Mouse (Mus musculus): ENCODE measurements around the gene Cnot3. TPM values are rescaled to one million over a fixed set of nuclear protein-coding genes. Genes with fewer than 3 reads are reported as not detected.

Cnot3 gene
- polyA plus RNA-seq, 1 experiment from 2014 or later = 87.2 TPM

DNA sequence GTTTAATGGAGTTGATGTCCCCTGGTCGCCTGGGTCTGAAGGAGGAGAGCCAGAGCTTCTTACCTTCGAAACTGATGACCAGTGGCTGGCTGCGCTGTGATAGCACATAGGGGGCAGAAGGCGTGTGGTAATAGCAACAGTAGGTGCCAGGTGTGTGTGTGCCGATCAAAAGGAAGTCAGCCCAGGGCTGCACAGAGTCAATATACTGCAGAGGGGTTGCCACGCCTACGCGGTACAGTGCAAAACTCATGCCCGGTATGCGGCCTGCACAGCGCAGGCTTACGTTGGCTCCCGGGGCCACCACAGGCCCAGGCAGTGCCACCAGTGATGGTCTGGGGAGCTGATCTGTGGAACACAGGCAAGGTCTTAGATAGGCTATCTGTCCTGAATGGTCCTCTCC lies 34.1 kb upstream of the Cnot3 start:
- Histone ChIP-seq H3K4me3 (ENCODE audit: low read depth, low read length) (no peak overlapping the region), H3K36me3 (ENCODE audit: control insufficient read depth, insufficient read depth, low read length) (no peaks in the 10 kb centered on the region), H3K9me3 (ENCODE audit: control insufficient read depth, low read length) (no peaks in the 10 kb centered on the region), H3K27me3 (ENCODE audit: control insufficient read depth, insufficient read depth, low read length) (no peaks in the 10 kb centered on the region), H3K27ac (replicated peaks; ENCODE audit: low read depth, low read length) (no peak overlapping the region), H3K4me2 (ENCODE audit: low read depth, severe bottlenecking) (no peak overlapping the region), H3K4me1 (ENCODE audit: control insufficient read depth, insufficient read depth, low read length) (no peaks in the 10 kb centered on the region), H3K9ac (ENCODE audit: low read length) (no peak overlapping the region)
- DNase-seq (ENCODE audit: low spot score) (no peak), ATAC-seq (ENCODE audit: insufficient number of reproducible peaks, low FRiP score, low TSS enrichment, low read depth) (no peak)
- 88% methylated on average over 13 of the region's 13 CpGs for WGBS

DNA sequence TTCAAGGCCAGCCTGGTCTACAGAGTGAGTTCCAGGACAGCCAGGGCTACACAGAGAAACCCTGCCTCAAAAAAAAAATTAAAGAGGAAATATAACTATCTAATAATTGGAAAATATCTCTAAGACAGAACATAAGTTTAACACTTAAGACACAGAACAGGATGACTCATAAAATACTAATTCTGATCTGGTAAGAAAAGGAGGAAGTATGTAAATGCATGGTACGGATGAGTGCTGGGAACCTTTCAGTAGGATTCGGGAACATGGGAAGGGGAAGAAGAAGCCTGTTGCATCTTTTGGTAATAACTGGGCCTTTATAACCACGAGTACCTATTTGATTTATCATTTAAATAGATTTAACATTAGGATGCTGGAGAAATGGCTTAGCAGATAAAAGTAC lies 31.0 kb upstream of the Cnot3 start:
- 85% methylated on average over 3 of the region's 3 CpGs for WGBS
- no peak overlapping the region for H3K27ac ChIP-seq (replicated peaks; ENCODE audit: low read depth, low read length)
- no peaks in the 10 kb centered on the region for H3K9me3 ChIP-seq (ENCODE audit: control insufficient read depth, low read length)
- ATAC-seq (ENCODE audit: insufficient number of reproducible peaks, low FRiP score, low TSS enrichment, low read depth) = no peak
- no peak overlapping the region for H3K9ac ChIP-seq (ENCODE audit: low read length)
- DNase-seq (ENCODE audit: low spot score) = no peak
- no peak overlapping the region for H3K4me3 ChIP-seq (ENCODE audit: low read depth, low read length)
- H3K4me2 ChIP-seq (ENCODE audit: low read depth, severe bottlenecking) = no peak overlapping the region
- H3K27me3 ChIP-seq (ENCODE audit: control insufficient read depth, insufficient read depth, low read length) = no peaks in the 10 kb centered on the region
- H3K4me1 ChIP-seq (ENCODE audit: control insufficient read depth, insufficient read depth, low read length) = no peaks in the 10 kb centered on the region
- H3K36me3 ChIP-seq (ENCODE audit: control insufficient read depth, insufficient read depth, low read length) = no peaks in the 10 kb centered on the region

DNA sequence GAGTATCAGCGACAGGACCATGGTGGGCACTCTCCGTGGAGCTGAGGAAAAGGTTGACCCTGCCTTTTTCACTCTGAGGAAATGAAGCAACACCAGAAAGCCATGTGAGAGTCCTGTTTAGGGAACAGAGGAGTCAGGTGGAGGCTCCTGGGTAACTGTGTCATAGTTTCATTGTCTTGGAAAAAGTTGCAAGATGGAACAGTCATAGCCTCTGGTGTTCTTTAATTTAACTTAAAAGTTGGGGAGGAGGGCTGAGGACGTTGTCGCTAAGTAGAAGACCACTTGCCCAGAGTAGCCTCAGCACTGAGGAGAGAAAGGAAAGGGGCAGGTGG lies 29.0 kb upstream of the Cnot3 start, which contains the start of gene Oscar:
Gene Oscar (minus strand): TSS at position 101 of the 332 bp plus-strand sequence.
- 72% methylated on average over 4 of the region's 4 CpGs for WGBS
- no peaks in the 10 kb centered on the region for H3K9me3 ChIP-seq (ENCODE audit: control insufficient read depth, low read length)
- peaks cover 5% of the 10 kb centered on the region for H3K36me3 ChIP-seq (ENCODE audit: control insufficient read depth, insufficient read depth, low read length)
- no peaks in the 10 kb centered on the region for H3K4me1 ChIP-seq (ENCODE audit: control insufficient read depth, insufficient read depth, low read length)
- H3K9ac ChIP-seq (ENCODE audit: low read length) = no peak within 1 kb of the TSS
- DNase-seq (ENCODE audit: low spot score) (no peak), ATAC-seq (ENCODE audit: insufficient number of reproducible peaks, low FRiP score, low TSS enrichment, low read depth) (no peak)
- no peaks in the 10 kb centered on the region for H3K27me3 ChIP-seq (ENCODE audit: control insufficient read depth, insufficient read depth, low read length)
- no peak within 1 kb of the TSS for H3K27ac ChIP-seq (replicated peaks; ENCODE audit: low read depth, low read length)
- no peak within 1 kb of the TSS for H3K4me2 ChIP-seq (ENCODE audit: low read depth, severe bottlenecking)
- H3K4me3 ChIP-seq (ENCODE audit: low read depth, low read length) = peak within 1 kb of the TSS; percentile 76; the same call in 1 of the 2 replicates

DNA sequence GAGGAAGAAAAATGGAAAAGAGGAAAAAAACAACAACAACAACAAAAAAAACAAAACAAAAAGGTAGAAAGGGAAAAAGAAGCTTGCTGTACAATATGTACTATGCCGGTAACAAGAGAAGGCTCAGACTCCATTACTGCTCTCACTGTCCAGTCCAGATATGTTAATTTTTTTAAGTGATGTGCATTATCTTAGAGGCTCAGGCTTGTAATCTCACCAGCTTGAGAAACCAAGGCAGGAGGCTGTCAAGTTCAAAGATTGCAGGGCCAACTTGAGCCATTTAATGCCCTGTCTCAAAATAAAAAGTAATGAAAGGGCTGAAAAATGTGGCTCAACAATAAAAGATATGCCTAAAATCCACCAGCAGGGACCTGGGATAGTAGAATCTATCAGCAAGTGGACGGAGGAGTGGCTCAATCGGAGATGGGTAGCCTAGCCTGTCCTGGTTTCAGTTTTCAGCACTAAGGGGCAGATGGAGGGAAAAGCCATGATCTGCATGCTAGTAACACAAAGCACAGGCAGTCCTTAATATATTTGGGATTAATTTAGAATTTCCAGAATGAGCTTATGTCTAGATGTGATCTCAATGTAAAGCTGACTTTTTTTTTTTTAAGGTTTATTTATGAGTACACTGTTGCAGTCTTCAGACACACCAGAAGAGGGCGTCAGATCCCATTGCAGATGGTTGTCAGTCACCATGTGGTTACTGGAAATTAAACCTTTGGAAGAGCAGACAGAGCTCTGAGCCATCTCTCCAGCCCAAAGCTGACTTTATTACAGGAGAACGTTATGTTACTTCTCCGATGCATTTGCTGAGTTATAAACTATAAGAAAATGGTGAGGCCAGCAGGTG lies 28.5 kb upstream of the Cnot3 start:
- no peak overlapping the region for H3K4me2 ChIP-seq (ENCODE audit: low read depth, severe bottlenecking)
- no peak overlapping the region for H3K27ac ChIP-seq (replicated peaks; ENCODE audit: low read depth, low read length)
- WGBS = 45% methylated on average over 6 of the region's 6 CpGs
- H3K9me3 ChIP-seq (ENCODE audit: control insufficient read depth, low read length) = no peaks in the 10 kb centered on the region
- H3K9ac ChIP-seq (ENCODE audit: low read length) = no peak overlapping the region
- ATAC-seq (ENCODE audit: insufficient number of reproducible peaks, low FRiP score, low TSS enrichment, low read depth) = peak; percentile 41; the same call in 1 of the 2 replicates
- no peaks in the 10 kb centered on the region for H3K27me3 ChIP-seq (ENCODE audit: control insufficient read depth, insufficient read depth, low read length)
- no peak for DNase-seq (ENCODE audit: low spot score)
- H3K4me3 ChIP-seq (ENCODE audit: low read depth, low read length) = peak overlapping the region; percentile 76; the same call in 1 of the 2 replicates
- H3K36me3 ChIP-seq (ENCODE audit: control insufficient read depth, insufficient read depth, low read length) = peaks cover 5% of the 10 kb centered on the region
- H3K4me1 ChIP-seq (ENCODE audit: control insufficient read depth, insufficient read depth, low read length) = no peaks in the 10 kb centered on the region

DNA sequence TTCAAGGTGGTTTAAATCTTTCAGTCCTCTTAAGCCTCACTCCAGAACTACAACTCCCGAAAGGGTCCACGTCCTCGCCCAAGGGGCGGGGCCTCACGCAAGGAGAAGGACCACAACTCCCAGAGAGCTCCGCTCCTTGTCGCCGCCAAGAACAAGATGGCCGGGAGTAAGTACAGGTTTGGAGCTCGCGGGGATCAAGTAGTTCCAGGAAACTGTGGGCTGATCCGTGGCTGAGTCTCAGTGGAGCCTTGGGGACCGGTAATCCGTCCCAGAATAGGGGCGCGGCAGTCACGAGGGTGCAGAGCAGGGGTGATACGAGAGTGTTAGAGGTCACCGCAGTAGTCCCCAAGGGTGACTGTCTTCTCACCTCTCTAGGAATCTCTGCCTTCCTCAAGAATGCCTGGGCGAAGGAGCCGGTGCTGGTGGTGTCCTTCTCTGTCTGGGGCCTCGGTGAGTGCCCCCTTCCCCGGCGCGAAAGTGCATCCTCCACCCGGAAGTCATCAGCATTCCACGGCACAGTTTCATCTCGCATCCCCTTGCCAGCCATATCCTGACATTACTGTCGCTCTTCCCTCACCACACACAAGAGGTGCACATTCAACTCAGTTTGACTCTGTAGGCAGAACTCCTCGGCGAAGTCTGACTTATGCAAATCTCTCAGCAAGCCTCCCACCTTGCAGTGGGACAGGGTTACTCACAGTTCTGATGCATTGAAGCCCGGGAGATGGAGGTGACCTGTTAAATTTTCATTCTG lies 27.6 kb upstream of the Cnot3 start, which contains the start of gene Ndufa3:
Gene Ndufa3 (plus strand): TSS at position 132 of the 754 bp plus-strand sequence.
- Histone ChIP-seq H3K4me1 (ENCODE audit: control insufficient read depth, insufficient read depth, low read length) (no peaks in the 10 kb centered on the region), H3K36me3 (ENCODE audit: control insufficient read depth, insufficient read depth, low read length) (peaks cover 5% of the 10 kb centered on the region), H3K4me3 (ENCODE audit: low read depth, low read length) (peak within 1 kb of the TSS; percentile 76), H3K4me2 (ENCODE audit: low read depth, severe bottlenecking) (peak within 1 kb of the TSS; percentile 64), H3K9me3 (ENCODE audit: control insufficient read depth, low read length) (no peaks in the 10 kb centered on the region), H3K9ac (ENCODE audit: low read length) (peak within 1 kb of the TSS; percentile 72), H3K27me3 (ENCODE audit: control insufficient read depth, insufficient read depth, low read length) (no peaks in the 10 kb centered on the region), H3K27ac (replicated peaks; ENCODE audit: low read depth, low read length) (no peak within 1 kb of the TSS)
- 2% methylated on average over 32 of the region's 32 CpGs for WGBS
- peak; percentile 93 for ATAC-seq (ENCODE audit: insufficient number of reproducible peaks, low FRiP score, low TSS enrichment, low read depth)
- peak; percentile 86 for DNase-seq (ENCODE audit: low spot score)

DNA sequence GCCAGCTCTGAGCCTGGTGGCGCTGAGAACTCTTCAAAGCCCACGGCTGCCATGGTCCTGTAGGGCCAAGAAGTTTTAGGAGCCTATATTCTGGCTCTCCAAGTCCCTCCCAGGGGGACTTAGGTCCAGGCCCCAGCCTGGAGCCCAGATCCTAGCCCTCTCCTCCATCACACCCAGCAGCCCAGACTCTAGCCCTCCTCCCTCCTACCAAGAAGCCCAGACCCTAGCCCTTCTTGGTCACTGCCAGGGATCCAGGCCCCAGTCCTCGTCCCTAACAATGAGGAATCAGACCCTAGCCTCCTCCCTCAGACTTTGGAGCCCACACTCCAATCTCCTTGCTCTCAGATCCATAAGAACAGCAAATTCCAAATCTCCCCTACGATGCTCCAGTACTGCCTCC lies 16.0 kb upstream of the Cnot3 start:
- H3K27ac ChIP-seq (replicated peaks; ENCODE audit: low read depth, low read length) = no peak overlapping the region
- H3K9me3 ChIP-seq (ENCODE audit: control insufficient read depth, low read length) = no peaks in the 10 kb centered on the region
- WGBS = 30% methylated on average over 4 of the region's 4 CpGs

DNA sequence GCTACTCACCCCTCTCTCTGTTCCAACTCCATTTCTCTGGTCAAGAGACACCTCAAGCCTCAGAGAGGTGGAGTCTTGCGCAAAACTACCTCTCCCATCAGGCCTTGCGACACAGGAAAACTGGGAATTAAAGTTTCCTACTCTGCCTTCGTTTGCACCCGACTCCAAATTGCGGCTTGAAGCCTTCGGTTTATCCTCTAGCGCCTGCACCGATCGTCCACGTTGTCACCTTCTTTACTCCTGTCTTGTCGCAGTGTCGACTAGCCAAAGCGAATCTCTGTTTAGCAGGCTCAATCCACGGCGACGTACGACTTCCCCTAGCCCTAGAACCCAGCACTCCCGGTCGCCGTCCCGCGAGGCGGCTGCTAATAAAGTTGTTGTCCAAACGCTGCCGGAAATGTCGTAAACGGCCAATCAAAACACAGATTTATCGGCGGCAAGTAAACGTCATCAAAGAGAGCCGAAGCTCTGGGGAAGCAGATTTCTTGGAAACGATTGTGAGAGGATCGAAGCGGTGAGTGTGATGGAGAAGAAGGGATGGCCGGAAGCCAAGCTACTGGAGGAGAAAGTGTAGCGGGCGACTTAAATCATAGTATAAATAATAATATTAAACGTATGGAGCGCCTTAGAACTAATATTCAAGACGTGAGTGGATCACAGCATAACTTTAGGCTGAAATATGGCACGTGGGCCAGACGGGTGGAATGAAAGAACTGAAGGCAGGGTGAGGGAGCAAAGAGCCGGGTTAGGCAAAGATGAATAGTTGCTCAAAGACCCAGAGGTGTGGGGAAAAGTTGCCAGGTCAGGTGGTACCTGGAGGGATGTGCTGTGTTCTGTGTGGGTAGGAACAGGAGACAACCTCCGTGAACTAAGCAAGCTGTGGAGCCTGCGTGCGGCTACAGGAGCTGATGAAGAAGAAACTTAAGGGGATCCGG lies 15.3 kb upstream of the Cnot3 start, which contains the start of the genes Tfpt and Prpf31:
Gene Tfpt (minus strand): TSS at position 387 of the 935 bp plus-strand sequence.
Gene Prpf31 (plus strand): TSS at position 443 of the 935 bp plus-strand sequence.
- Histone ChIP-seq H3K4me1 (ENCODE audit: control insufficient read depth, insufficient read depth, low read length) (peaks cover 15% of the 10 kb centered on the region), H3K36me3 (ENCODE audit: control insufficient read depth, insufficient read depth, low read length) (peaks cover 10% of the 10 kb centered on the region), H3K4me3 (ENCODE audit: low read depth, low read length) (peak within 1 kb of the TSS; percentile 73), H3K9ac (ENCODE audit: low read length) (peak within 1 kb of the TSS; percentile 66), H3K27ac (replicated peaks; ENCODE audit: low read depth, low read length) (0 out of 2 replicates have a peak within 1 kb of the TSS, but pooled peaks have one; percentile 33), H3K4me2 (ENCODE audit: low read depth, severe bottlenecking) (peak within 1 kb of the TSS; percentile 96), H3K9me3 (ENCODE audit: control insufficient read depth, low read length) (no peaks in the 10 kb centered on the region), H3K27me3 (ENCODE audit: control insufficient read depth, insufficient read depth, low read length) (no peaks in the 10 kb centered on the region)
- 1% methylated on average over 47 of the region's 47 CpGs for WGBS
- ATAC-seq (ENCODE audit: insufficient number of reproducible peaks, low FRiP score, low TSS enrichment, low read depth) (peak; percentile 88), DNase-seq (ENCODE audit: low spot score) (peak; percentile 95)

More for the DNA sequence above, 16.0 kb upstream of the Cnot3 start:
- Histone ChIP-seq H3K36me3 (ENCODE audit: control insufficient read depth, insufficient read depth, low read length) (peaks cover 10% of the 10 kb centered on the region), H3K4me2 (ENCODE audit: low read depth, severe bottlenecking) (peak overlapping the region; percentile 96), H3K4me1 (ENCODE audit: control insufficient read depth, insufficient read depth, low read length) (peaks cover 15% of the 10 kb centered on the region), H3K4me3 (ENCODE audit: low read depth, low read length) (peak overlapping the region; percentile 73), H3K27me3 (ENCODE audit: control insufficient read depth, insufficient read depth, low read length) (no peaks in the 10 kb centered on the region), H3K9ac (ENCODE audit: low read length) (peak overlapping the region; percentile 66)
- no peak for DNase-seq (ENCODE audit: low spot score)
- peak; percentile 69 for ATAC-seq (ENCODE audit: insufficient number of reproducible peaks, low FRiP score, low TSS enrichment, low read depth)
